Mouse (Mus musculus): ENCODE data around the gene Jmjd1c. TPM values are rescaled to one million over a fixed set of nuclear protein-coding genes. Genes with fewer than 3 reads are reported as not detected.

Gene Jmjd1c
- polyA plus RNA-seq, 1 experiment from 2014 or later: 43.0 TPM

Other genes starting within 250 kb of the Jmjd1c start
- gene Reep3, start 820 bp downstream of the Jmjd1c start, polyA plus RNA-seq (2014; fragmentation: Nextera tagmentation; extraction: Ambion mirVana): 21.7 and 22.0 TPM in 2 replicates
- 45.8 and 48.0 TPM in 2 replicates for gene Nrbf2, start 189.2 kb downstream of the Jmjd1c start, polyA plus RNA-seq (2014; fragmentation: Nextera tagmentation; extraction: Ambion mirVana)

Data from limb, embryonic 11.5 days (tissue).